Mouse (Mus musculus): ENCODE results near the gene Armc5. TPM values are rescaled to one million over a fixed set of nuclear protein-coding genes. Genes with fewer than 3 reads are reported as not detected.

Gene Armc5
- polyA plus RNA-seq, 1 experiment from 2014 or later = 16.2 TPM

- peaks cover 14% of the 10 kb centered on the region for H3K4me1 ChIP-seq (replicated peaks)
- H3K9me3 ChIP-seq = no peaks in the 10 kb centered on the region
- ATAC-seq (ENCODE audit: insufficient number of reproducible peaks, insufficient read depth, low FRiP score, low TSS enrichment, low read depth) = no peak
- no peaks in the 10 kb centered on the region for H3K27me3 ChIP-seq
- H3K4me2 ChIP-seq = no peak overlapping the region
- peaks cover 65% of the 10 kb centered on the region for H3K36me3 ChIP-seq
- H3K9ac ChIP-seq (replicated peaks) = no peak overlapping the region
- 31% methylated on average over 9 of the region's 9 CpGs for WGBS
- H3K4me3 ChIP-seq (replicated peaks) = no peak overlapping the region
- H3K27ac ChIP-seq = peak overlapping the region; percentile 14; the same call in 1 of the 2 replicates
Measured at GRCm38 (mm10) chr7:128288923-128289544, 51.9 kb downstream of the Armc5 start.

Small RNA genes within 50 kb of the gene (microRNA-seq; reads per million reads assigned to microRNA genes)
- 0.70 reads per million for gene Mir3103

Other genes with a start within 250 kb of the Armc5 start
- gene Pycard, start 243.5 kb upstream of the Armc5 start, polyA plus RNA-seq (2016; fragmentation: Nextera tagmentation; extraction: Ambion mirVana) = 9.2 and 10.5 TPM in 2 replicates
- gene Trim72, start 233.4 kb upstream of the Armc5 start, polyA plus RNA-seq (2016; fragmentation: Nextera tagmentation; extraction: Ambion mirVana) = 0.23 and 0.61 TPM in 2 replicates
- gene Itgam, start 174.7 kb upstream of the Armc5 start, polyA plus RNA-seq (2016; fragmentation: Nextera tagmentation; extraction: Ambion mirVana) = 0.64 and 0.89 TPM in 2 replicates
- not detected in 2 replicates for gene Gm49368, start 174.7 kb upstream of the Armc5 start, polyA plus RNA-seq (2016; fragmentation: Nextera tagmentation; extraction: Ambion mirVana)
- gene Itgax, start 107.8 kb upstream of the Armc5 start, polyA plus RNA-seq (2016; fragmentation: Nextera tagmentation; extraction: Ambion mirVana) = not detected in 2 replicates
- not detected in 2 replicates for gene Itgad, start 83.0 kb upstream of the Armc5 start, polyA plus RNA-seq (2016; fragmentation: Nextera tagmentation; extraction: Ambion mirVana)
- 6.8 and 10.4 TPM in 2 replicates for gene Cox6a2, start 31.0 kb upstream of the Armc5 start, polyA plus RNA-seq (2016; fragmentation: Nextera tagmentation; extraction: Ambion mirVana)
- 9.9 and 10.1 TPM in 2 replicates for gene 9130023H24Rik, start 689 bp downstream of the Armc5 start, polyA plus RNA-seq (2016; fragmentation: Nextera tagmentation; extraction: Ambion mirVana)
- gene Tgfb1i1, start 9.5 kb downstream of the Armc5 start, polyA plus RNA-seq (2016; fragmentation: Nextera tagmentation; extraction: Ambion mirVana) = 22.3 and 27.7 TPM in 2 replicates
- gene Slc5a2, start 28.3 kb downstream of the Armc5 start, polyA plus RNA-seq (2016; fragmentation: Nextera tagmentation; extraction: Ambion mirVana) = not detected in 2 replicates
- 22.5 and 28.0 TPM in 2 replicates for gene BC017158, start 60.8 kb downstream of the Armc5 start, polyA plus RNA-seq (2016; fragmentation: Nextera tagmentation; extraction: Ambion mirVana)
- gene Rgs10, start 181.4 kb downstream of the Armc5 start, polyA plus RNA-seq (2016; fragmentation: Nextera tagmentation; extraction: Ambion mirVana) = 7.9 and 8.3 TPM in 2 replicates
- gene Tial1, start 224.4 kb downstream of the Armc5 start, polyA plus RNA-seq (2016; fragmentation: Nextera tagmentation; extraction: Ambion mirVana) = 35.5 and 36.0 TPM in 2 replicates

Measured in limb, embryonic 12.5 days (tissue).